Mouse (Mus musculus) left cerebral cortex, postnatal 10 days (tissue): Measurements from ENCODE around the gene Map3k7cl. TPM values are rescaled to one million over a fixed set of nuclear protein-coding genes. Genes with fewer than 3 reads are reported as not detected.

Source experiments
- DNase-seq, 2 experiments: peaks; one replicate each; pipeline ENCODE4 v3.0.0; 2021 to 2022; ENCODE audit warnings: low spot score in 2 of 2, mixed read lengths in 1 of 2; ENCODE audit errors: extremely low spot score in 1 of 2
- intact Hi-C: fragments of 180-260 bp; cut with DNase I; formaldehyde crosslinking; loops from one replicate; pipeline ENCODE4 v1.15.1; 2025
- total RNA-seq, 2 experiments: library from RNA; stranded (reverse); gene quantifications; 2 replicates each; pipeline ENCODE4 v1.2.3; 2021

Gene Map3k7cl
- total RNA-seq, 2 experiments from 2014 or later: 0.69 to 1.1 TPM

DNA sequence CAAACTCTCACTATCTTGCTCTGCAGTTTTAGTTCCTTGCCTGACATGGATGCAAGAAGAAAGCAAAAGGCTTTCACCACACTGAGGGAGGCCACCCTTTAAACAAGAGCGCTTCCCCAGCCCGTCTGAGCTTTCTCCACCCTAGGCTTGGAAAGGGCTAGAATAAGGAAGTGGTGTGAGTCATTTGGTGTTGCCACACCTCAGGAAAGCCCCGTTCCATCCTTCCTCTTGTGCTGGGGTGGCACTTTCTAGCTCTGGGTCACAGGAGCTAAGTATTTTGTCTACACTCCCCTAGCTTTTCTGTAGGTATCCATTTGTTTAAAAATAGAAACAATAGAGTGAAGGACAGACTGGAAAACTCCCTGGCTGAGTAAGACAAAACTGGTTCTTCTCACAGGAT, 72.2 kb downstream of the Map3k7cl start:
- intact Hi-C loops: no loop called here
- no peak for DNase-seq

DNA sequence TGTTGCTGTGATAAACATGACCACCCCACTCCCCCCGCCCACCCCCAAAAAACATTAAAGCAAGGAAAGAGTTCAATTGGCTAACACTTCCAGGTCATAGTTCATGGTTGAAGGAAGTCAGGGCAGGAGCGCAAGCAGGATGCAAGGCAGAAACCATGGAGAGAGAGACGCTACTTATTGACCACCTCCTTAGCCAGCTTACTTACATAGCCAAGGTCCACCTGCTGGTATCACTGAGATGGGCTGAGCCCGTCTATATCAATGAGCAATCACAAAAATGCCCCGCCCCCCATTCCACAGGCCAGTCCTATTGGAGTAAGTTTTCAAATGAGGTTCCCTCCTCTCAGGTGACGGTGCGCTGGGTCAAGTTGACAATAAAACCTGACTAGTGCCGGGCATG, 72.7 kb downstream of the Map3k7cl start:
- intact Hi-C loops: no loop called here
- no peak for DNase-seq

DNA sequence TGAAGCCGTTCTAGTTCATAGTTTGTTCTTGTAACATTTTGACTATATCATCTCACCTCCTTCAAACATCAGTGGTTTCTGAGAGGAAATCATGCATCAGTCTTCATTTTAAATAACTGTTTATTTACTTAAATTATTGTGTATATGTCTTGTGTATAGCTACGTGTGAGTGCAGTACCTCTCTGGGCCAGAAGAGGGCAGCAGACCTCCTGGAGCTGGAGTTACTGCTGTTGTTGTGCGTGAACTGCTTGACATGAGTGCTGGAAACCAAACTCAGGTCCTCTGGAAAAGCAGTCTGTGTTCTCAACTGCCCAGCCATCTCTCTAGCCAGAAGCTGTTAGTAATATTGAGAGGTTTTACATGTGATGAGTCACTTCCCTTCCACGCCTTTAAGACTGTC, 73.6 kb downstream of the Map3k7cl start:
- intact Hi-C loops: no loop called here
- DNase-seq: no peak

DNA sequence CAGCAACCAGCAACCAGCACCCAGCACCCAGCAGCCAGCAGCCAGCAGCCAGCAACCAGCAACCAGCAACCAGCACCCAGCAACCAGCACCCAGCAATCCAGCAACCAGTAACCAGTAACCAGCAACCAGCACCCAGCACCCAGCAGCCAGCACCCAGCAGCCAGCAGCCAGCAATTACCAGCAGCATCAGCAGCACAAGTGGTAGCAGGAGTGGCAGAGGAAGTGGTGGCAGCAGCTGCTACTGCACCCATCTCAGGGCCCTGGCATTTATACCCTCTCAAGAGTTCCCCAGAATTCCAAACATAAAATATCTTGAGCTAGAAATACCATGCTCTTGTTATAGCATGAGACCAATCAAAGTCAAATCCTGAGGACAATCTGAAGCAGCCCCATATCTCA, 81.6 kb downstream of the Map3k7cl start:
- DNase-seq: no peak
- intact Hi-C loops: no loop called here

DNA sequence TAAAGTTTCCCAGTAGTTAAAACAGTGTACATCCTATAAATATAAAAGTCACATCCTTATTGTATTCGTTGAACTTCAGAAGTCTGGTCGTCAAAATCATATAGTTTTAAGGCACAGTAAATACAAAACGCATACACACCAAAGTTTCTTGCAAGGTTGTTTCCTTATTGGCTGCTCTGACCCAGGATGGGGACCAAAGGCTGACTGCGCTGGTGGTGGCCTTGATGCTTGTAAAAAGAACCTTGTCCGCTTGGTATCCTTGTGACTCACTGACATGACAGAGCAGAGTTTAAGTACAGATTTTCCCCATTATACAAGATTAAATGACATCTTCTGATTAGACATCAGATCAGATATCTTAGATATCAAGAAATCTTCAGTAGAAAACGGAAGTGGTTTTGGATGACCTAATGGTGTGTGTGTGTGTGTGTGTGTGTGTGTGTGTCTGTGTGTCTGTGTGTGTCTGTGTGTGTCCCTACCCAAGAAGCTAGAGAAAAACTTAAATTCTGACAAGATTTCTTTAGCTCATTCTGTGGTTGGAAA, 82.2 kb downstream of the Map3k7cl start:
- no peak for DNase-seq
- intact Hi-C loops: no loop called here

DNA sequence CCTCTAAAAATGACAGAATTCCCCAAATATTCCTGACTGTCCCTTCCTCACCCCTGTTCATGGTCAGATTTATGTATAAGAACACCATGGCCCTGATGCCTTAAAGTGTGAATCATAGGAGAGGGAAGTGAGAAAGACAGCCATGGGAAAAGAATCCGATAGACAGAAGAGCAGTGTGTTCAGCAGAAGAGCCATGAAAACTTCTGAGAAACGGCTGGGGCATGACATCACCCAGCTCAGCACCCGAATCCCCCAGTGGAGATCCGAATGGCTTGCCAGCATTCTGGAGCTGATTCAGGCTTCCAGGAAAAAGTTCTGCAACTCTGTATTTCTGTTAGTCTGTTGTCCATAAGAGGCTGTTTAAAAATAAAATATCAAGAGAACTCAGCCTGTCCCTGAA, 82.7 kb downstream of the Map3k7cl start:
- intact Hi-C loops: no loop called here
- no peak for DNase-seq

DNA sequence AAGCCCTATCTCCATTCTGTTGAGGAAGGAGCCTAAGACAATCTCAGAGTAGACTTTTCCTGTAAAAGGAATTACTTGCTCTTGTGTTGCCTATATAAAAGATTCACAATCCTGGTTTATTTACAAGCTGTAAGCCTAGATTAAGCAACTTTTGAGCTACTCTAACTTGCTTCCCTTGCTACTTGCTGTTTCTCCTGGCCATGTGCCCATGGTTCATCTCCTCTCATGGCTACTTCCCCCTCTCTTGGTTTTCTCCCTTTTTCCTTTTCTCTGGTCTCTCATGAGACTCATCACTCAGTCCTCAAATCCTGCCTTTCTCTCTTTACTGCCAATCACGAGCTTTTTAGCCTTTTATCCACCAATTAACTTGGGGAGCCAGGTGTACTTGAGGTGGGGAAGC, 85.0 kb downstream of the Map3k7cl start:
- intact Hi-C loops: no loop called here

DNA sequence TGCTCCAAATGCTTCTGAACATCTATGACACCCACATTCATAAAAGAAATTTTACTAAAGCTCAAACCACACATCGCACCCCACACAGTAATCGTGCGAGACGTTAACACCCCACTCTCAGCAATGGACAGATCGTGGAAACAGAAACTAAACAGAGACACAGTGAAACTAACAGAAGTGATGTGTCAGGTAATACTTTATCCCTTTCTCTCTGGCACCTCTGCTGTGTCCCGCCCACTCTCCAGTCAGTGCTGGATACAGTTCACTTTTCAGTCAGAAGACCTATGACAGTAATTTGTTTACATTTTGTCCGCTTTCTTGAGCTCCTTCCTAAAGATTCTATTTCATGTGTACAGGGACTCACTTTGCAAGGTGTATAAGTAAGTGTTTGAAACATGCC, 89.1 kb downstream of the Map3k7cl start:
- intact Hi-C loops: no loop called here

More for the DNA sequence above, 85.0 kb downstream of the Map3k7cl start:
- peak in 1 of 2 experiments; percentile 40 for DNase-seq

DNA sequence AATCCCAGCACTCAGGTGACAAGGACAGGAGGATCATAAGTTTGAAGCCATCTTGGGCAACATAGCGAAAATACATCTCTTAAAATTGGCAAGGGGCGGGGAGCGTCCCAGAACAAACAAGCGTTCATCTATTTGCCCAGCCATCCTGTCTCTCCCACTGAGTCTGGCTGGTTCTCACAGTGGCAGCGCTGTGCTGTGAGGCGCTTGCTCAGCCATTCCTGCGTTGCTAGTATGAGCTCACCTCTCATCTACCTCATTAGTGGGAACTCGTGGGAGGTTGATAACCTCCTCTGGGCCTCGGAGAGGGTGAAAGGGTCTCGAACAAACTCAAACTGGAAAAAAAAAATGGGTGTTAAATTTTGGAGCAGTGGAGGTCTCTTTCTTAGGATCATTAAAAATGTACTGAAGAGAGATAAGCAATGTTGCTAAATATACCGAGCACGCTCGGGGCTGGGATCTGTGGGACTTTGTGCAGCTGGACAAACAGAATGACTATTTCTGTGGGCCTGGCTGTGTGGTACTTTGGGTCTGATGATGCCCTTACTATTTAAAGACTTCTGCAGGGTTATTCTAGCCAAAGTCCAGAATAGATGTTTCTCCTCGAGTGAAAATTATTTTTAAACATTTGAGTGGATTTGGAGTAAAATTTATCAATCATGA, 91.1 kb downstream of the Map3k7cl start:
- intact Hi-C loops: no loop called here
- no peak for DNase-seq

More for the DNA sequence above, 89.1 kb downstream of the Map3k7cl start:
- DNase-seq: no peak

Other genes starting within 250 kb of the Map3k7cl start
- gene N6amt1, start 199.1 kb upstream of the Map3k7cl start, total RNA-seq: 10 to 100 TPM; 20.5 to 21.6 TPM
- 10 to 100 TPM; 45.3 to 46.7 TPM for gene Ltn1, start 120.7 kb upstream of the Map3k7cl start, total RNA-seq
- 10 to 100 TPM; 10.9 to 11.9 TPM for gene Rwdd2b, start 112.8 kb upstream of the Map3k7cl start, total RNA-seq
- 10 to 100 TPM; 48.5 to 53.9 TPM for gene Usp16, start 98.6 kb upstream of the Map3k7cl start, total RNA-seq
- gene Cct8, start 57.5 kb upstream of the Map3k7cl start, total RNA-seq: 100 to 1,000 TPM; 206 to 213 TPM
- gene Bach1, start 145.6 kb downstream of the Map3k7cl start, total RNA-seq: 10 to 100 TPM; 18.0 to 18.4 TPM